Mouse (Mus musculus) adipocyte (in vitro differentiated cells): Measurements from ENCODE around the gene Nfatc4.
A peak's percentile ranks its signal among the peaks of the same experiment; 100 is the strongest.

Experiments used
- DNase-seq: peaks from one replicate; pipeline ENCODE4 v3.0.0-alpha.2; 2016; ENCODE audit warnings: low spot score

The Nfatc4 gene

GRCm38 (mm10) chr14:55822435-55822990 lies 431 bp upstream of the Nfatc4 start:
- peak; percentile 85 for DNase-seq

DNA sequence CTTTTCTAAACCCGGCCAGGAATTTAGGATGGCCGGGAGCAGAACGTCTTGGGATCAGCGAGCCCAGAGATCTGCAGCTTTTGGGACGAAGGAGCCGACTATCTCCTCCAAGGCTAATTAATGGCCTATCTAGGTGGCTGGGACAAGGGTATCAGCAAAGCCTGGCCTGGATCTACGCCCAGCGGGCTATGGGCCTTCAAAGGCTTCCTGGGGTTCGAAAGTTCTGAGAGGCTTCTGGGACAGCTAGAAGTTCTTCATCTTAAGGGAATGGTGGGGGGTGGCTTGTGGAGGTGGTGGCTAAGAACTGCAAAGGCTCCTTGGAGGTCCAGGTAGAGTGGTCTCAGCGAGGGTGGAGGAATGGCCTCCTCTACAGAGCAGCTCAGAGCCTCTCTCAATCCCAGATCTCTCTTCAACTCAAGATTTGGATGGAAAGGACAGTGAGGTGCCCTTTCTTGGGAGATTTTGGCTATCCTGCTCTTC lies 1.1 kb downstream of the Nfatc4 start:
- peak; percentile 68 for DNase-seq

DNA sequence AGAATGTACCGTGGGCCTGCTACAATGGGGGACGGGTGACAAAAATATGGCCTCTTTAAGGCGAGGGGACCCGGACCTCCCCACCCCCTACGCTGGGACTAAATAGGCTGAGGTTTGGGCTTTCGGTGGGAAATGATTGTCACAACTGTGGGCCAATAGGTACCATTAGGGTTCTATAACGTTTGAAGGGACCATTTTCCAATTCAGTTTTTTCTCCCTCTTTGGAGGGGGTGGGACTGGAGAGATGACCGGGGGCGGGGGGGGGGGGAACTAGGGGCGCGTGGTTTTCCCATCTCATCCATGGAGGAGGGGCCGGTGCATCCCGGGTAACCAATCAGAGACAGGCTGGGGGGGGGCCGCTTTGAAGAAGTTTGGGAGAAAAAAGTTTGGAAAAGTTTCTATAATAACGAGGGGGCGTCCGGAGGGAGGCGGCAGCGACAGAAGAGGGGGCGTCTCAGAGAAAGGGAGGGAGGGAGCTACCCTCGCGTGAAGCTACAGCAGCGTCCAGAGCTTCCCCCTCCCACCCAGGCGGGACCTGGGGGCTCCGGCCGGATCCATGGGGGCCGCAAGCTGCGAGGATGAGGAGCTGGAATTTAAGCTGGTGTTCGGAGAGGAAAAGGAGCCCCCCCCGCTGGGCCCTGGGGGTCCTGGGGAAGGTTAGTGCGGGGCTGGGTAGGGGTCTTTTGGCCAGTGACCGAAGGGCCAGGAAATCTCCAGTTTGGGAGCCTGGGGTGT lies 1.7 kb downstream of the Nfatc4 start:
- DNase-seq, result peak; percentile 63

DNA sequence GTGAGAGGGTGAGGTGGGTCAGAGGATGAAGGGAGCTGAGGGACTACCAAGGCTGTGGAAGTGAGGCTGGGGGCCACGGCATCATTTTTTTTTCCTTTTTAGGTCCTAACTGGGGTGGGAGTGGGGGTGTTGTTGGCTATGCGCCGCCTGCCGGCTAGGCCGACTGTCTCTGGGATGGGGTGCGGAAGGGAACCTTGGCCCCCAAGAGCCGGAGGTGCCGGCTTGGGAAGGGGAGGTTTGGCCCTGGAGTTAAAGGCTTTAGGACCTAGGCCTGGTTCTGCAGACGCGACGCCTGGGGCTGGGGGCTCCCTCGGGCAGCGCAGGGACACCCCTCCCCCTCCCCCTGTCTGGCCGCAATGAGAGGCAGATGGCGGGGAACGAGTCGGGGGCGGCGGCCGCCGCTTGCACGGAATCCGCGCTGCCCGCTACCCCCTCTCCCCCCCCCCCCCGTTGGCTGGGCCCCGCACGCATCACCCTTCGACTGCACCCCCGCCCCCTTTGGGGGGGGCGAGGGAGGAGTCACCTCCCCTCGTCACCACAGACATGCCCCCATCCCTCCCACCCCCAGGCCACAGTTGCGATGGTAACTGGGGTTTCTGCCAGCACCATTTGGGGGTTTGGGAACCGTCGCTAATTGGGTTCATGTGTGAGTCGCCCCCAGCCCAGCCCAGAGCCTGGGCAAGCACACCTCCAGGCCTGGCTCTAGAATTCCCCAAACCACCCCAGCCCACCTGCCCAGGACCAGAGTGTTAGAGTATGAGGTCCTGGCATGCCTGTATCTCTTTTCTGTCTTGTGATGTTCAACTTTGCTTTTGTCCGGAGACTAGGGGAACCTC lies 2.5 kb downstream of the Nfatc4 start:
- DNase-seq, result peak; percentile 36

DNA sequence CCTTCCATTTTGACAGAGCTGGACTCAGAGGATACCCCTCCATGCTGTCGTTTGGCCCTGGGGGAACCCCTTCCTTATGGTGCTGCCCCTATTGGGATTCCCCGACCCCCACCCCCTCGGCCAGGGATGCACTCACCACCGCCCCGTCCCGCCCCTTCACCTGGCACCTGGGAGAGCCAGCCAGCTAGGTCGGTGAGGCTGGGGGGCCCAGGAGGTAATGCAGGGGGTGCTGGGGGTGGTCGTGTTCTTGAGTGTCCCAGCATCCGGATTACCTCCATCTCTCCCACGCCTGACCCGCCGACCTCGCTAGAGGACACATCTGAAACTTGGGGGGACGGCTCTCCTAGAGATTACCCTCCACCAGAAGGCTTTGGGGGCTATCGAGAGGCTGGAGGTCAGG lies 3.2 kb downstream of the Nfatc4 start:
- no peak for DNase-seq

DNA sequence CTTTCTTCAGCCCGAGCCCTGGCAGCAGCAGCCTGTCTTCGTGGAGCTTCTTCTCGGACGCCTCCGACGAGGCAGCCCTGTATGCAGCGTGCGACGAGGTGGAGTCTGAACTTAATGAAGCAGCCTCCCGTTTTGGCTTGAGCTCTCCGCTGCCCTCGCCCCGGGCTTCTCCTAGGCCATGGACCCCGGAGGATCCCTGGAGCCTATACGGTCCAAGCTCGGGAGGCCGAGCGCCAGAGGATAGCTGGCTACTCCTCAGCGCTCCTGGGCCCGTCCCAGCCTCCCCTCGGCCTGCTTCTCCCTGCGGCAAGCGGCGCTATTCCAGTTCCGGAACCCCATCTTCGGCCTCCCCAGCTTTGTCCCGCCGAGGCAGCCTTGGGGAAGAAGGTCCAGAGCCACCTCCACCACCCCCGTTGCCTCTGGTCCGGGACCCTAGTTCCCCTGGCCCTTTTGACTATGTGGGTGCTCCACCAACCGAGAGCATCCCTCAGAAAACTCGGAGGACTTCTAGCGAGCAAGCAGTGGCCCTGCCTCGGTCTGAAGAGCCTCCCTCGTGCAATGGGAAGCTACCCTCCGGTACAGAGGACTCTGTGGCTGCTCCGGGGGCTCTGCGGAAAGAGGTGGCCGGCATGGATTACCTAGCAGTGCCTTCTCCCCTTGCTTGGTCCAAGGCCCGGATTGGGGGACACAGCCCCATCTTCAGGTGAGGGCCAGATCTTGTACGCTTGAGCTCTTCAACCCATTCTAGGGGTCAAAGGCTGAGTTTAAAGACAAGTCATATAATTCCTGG lies 3.8 kb downstream of the Nfatc4 start:
- no peak for DNase-seq

DNA sequence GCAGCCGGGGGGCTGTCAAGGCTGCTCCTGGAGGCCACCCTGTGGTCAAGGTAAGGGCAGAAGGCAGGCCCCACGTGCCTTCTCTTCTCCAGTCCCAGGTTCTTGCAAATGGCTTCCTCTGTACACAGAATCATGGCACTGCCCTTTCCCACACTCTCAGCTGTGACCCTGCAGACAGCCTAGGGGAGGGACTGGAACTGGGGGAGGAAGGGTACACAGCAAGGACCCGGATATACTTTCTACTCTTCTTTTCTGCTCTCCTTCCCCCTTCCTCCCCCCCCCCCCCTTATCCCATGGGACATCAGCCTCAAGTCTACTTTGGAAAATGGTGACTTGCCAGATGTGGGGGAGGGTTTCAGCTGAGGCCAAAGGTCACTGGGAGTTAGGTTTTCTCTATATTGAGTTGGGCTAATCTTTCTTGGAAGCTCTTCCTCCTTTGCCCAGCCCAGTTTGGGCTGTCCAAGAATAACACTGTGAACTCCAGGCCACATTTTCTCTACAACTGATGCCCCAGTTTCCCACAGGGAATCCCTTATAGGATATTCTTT lies 5.8 kb downstream of the Nfatc4 start:
- peak; percentile 97 for DNase-seq

- no peak for DNase-seq
Measured at GRCm38 (mm10) chr14:55829854-55830253, 6.9 kb downstream of the Nfatc4 start.

GRCm38 (mm10) chr14:55830331-55830730 lies 7.4 kb downstream of the Nfatc4 start:
- no peak for DNase-seq

DNA sequence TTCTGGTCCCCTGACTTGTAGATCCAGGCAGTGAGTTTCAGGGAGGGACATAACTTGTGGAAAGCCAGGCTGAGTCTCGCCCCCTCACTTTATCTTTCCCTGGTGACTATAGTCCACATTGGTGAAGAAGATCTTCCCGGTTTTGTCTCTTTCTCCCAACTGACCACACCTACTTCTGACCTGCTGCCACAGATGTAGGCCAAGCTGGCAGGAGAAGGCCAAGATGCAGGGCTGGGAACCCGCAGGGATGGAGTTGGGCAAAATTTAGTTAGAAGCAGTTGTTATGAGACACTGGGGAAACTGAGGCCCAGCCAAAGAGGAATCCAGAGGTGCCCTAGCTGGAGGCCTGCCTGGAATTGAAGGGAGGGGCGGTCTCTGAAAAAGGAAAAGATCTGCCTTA lies 10.2 kb downstream of the Nfatc4 start:
- DNase-seq, result no peak

DNA sequence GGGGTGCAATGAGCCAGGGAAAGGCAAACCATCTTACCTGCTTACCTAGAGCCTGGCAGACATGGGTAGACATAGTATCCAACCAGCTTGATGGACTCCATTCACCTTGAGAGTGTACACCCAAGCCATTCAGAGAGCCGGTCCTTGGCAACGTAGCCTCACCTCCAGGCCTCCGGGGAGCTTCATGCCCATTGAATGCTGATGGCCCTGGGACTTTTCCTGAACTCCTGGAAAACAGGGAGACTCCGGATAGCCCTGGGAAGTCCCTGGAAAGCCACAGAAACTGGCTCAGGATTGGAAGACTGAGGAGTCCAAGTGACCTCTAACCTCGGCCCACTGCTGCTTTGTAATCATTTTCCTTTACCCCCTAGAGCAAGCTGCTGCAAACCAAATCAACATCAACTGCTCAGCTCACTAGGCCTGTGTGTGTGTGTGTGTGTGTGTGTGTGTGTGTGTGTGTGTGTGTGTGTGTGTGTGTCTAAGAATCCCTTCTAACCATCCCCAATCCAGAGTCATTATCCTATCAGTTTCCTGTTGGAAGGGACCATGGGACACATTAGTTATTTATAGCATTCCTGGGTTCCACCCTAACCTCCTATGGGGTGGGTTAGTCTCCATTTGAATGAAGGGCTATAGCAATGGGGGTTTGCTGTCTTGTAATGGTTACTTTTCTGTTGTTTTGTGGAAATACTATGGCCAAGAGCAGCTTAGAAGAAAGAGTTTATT lies 12.0 kb downstream of the Nfatc4 start:
- DNase-seq, result no peak

- DNase-seq, result no peak
Measured at GRCm38 (mm10) chr14:55838312-55838711, 15.4 kb downstream of the Nfatc4 start.

DNA sequence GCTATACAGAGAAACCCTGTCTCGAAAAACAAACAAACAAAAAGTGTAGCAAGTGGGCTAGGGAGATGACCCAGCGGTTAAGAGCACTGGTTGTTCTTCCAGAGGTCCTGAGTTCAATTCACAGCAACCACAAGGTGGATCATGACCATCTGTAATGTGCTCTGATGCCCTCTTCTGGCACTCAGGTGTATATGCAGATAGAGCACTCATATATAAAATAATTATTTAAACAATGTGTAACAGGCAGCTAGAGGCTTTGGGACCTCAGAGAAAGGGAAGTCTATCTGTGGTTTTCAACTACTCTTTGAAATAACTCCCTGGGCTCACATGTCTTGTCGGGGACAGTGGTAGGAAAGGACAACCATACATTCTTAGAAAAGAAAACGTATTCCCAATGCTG lies 15.8 kb downstream of the Nfatc4 start:
- no peak for DNase-seq

GRCm38 (mm10) chr14:55840853-55841366 lies 18.0 kb downstream of the Nfatc4 start:
- peak; percentile 59 for DNase-seq

DNA sequence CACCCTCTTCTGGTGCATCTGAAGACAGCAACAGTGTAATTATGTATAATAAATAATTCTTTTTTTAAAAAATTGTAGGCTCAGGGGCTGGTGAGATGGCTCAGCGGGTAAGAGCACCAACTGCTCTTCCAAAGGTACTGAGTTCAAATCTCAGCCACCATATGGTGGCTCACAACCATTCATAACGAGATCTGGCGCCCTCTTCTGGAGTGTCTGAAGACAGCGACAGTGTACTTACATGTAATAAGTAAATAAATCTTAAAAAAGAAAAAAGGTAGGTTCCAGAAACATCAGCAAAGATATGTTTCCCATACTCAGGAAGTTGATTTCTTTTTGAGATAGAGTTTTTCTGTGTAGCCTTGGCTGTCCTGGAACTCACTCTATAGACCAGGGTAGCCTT lies 19.9 kb downstream of the Nfatc4 start:
- no peak for DNase-seq

DNA sequence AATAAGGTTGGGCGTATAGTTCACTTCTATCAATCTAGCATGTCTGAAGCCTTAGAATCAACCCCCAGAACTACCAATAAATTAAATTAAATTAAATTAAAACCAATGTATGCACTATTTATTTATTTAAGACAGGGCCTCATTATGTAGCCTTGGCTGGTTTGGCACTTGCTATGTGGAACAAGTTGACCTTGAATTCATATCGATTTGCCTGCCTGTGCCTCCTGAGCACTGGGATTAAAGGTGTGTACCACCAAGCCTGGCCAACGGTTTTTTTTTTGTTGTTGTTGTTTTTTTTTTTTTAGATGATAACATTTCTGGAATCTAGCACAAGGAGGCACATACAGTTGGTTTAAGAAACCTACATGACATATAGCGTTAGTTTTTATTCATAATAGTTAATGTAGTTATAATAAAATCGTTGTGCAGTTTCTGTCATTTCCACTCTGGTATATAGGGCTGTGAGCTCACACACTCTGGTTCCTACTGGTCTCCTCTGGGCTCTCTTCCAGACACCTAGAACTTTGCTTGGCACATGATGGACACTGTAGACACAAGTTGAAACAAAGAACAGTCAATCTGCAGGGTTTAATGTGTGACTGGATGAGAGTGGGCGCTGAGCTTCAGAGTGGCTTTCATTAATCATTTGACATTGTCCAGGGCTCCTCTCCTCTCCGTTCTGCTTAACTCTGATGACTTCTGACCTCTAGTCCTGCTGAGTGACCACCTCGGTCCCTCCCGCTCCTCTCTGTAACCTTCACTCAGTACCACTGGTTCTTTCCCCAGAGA lies 22.8 kb downstream of the Nfatc4 start:
- peak; percentile 52 for DNase-seq

GRCm38 (mm10) chr14:55850885-55851284 lies 27.9 kb downstream of the Nfatc4 start:
- no peak for DNase-seq

DNA sequence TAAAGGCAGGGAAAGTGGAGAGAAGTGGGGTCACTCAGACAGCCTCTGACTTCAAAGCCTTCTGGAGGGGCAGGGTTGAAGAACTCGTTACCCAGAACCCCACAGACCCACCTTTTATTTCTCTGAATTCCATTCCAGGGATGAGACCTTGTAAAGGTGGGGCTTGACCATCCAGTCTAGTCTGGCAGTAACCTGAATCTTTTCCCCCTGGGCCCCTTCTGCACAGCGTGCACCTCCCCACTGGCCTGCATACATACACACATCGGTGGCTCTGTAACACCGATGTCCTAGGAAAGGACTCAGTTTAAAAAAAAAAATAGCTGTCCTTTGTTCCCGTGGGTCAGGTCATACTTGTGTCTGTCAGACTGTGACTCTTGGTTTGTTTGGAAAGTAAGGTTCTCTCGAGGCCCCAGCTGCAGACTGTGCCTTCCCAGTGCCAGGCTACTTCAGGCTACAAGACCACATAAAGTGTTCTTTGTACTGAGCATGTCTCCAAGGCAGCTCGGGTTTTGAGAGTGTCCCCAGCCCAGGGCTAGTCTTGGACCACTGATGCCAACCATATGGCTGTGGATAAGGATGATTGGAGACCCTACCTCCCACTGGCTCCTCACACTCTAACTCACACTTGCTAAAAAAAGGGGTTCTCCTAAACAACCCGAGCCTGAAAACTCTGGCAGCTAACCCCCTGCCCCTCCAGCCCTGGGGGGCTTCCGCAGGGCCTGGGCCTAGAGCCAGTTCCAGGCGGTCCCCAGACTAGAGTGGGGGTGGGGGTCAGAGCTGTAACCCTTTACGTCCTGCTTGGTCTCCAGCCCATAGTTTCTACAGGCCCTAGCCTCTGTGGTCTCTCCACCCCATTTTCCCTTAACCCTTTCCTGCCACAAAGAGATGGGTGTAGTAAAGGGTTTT lies 30.0 kb downstream of the Nfatc4 start:
- DNase-seq, result no peak
